Mouse (Mus musculus) stomach, embryonic 14.5 days (tissue): Measurements from ENCODE around the gene Lca5l. TPM values are rescaled to one million over a fixed set of nuclear protein-coding genes. Genes with fewer than 3 reads are reported as not detected.

Experiments
- ATAC-seq: fragments of 200-750 bp; cut with Nextera tagmentation; 2 replicates; pipeline ENCODE4 v1.8.0; 2017; ENCODE audit warnings: low read depth, moderate TSS enrichment; ENCODE audit not compliant: insufficient number of reproducible peaks, insufficient read depth, low FRiP score
- H3K27ac ChIP-seq: fragments of 300-500 bp; sonication (generic); 2 replicates; pipeline ENCODE4 v1.5.1; 2014; ENCODE audit warnings: mild to moderate bottlenecking, low read length, moderate library complexity, mixed read lengths
- H3K27me3 ChIP-seq: fragments of 300-500 bp; sonication (generic); 2 replicates; pipeline ENCODE4 v1.6.1; 2014; ENCODE audit warnings: low read length, control low read depth, mixed read lengths; ENCODE audit not compliant: control insufficient read depth, insufficient read depth
- H3K36me3 ChIP-seq: fragments of 300-500 bp; sonication (generic); 2 replicates; pipeline ENCODE4 v1.6.1; 2014; ENCODE audit warnings: mild to moderate bottlenecking, control low read depth, low read length, moderate library complexity, mixed read lengths; ENCODE audit not compliant: control insufficient read depth, insufficient read depth
- H3K4me1 ChIP-seq: fragments of 300-500 bp; sonication (generic); 2 replicates; pipeline ENCODE4 v1.6.1; 2014; ENCODE audit warnings: low read length, control low read depth, mixed read lengths; ENCODE audit not compliant: control insufficient read depth, insufficient read depth
- H3K4me2 ChIP-seq: fragments of 300-500 bp; sonication (generic); replicated peaks from 2 replicates; pipeline ENCODE4 v1.6.1; 2014; ENCODE audit warnings: low read depth, low read length, control low read depth
- H3K4me3 ChIP-seq: fragments of 300-500 bp; sonication (generic); 2 replicates; pipeline ENCODE4 v1.5.1; 2014; ENCODE audit warnings: low read depth, low read length, control low read depth
- H3K9ac ChIP-seq: fragments of 300-500 bp; sonication (generic); replicated peaks from 2 replicates; pipeline ENCODE4 v1.6.1; 2014; ENCODE audit warnings: low read depth, mild to moderate bottlenecking, control low read depth, low read length, moderate library complexity, mixed read lengths
- H3K9me3 ChIP-seq: fragments of 300-500 bp; sonication (generic); 2 replicates; pipeline ENCODE4 v1.6.1; 2016; ENCODE audit warnings: low read depth, low read length, control low read depth; ENCODE audit not compliant: control insufficient read depth
- WGBS: fragments of 180-500 bp; shearing (Covaris S2); extraction: QIAGEN DNeasy Blood & Tissue Kit; methylation state at CpG from one replicate; pipeline ENCODE4 v1.1.7; 2014; 5-methylcytosine and 5-hydroxymethylcytosine counted together
- polyA plus RNA-seq: library from polyadenylated mRNA; unstranded; fragments of >200 nt; fragmentation: Nextera tagmentation; extraction: Ambion mirVana; gene quantifications from 2 replicates; pipeline ENCODE4 v1.2.1, GENCODE M21; 2014

The Lca5l gene
- polyA plus RNA-seq, 1 experiment from 2014 or later: 1.6 TPM

DNA sequence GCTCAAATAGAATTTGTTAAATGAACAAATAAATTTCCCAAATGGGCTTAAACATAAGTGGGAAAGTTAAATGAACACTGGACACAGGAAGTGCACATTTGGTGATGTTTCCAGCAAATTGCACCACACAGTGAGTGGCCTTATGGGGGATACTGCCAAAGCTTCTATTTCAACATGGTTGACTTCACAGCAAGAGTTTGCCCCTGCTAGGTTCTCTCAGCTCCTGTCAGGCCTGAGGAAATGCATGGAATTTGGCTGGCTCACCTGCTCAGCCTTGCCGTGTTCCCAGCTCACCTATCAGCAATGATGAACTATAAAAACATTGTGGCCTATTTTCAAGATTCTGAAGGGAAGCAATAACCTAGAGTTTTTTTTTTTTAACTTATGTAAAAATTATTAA lies 31.1 kb downstream of the Lca5l start:
- ATAC-seq: no peak
- peaks cover 9% of the 10 kb centered on the region; the same call in 1 of the 2 replicates for H3K4me1 ChIP-seq
- H3K27me3 ChIP-seq: no peaks in the 10 kb centered on the region
- H3K9me3 ChIP-seq: no peaks in the 10 kb centered on the region
- no peak overlapping the region for H3K4me3 ChIP-seq
- H3K9ac ChIP-seq: no peak overlapping the region
- H3K27ac ChIP-seq: no peak overlapping the region
- 72% methylated on average over 1 of the region's 1 CpGs for WGBS
- no peak overlapping the region for H3K4me2 ChIP-seq
- no peaks in the 10 kb centered on the region for H3K36me3 ChIP-seq

DNA sequence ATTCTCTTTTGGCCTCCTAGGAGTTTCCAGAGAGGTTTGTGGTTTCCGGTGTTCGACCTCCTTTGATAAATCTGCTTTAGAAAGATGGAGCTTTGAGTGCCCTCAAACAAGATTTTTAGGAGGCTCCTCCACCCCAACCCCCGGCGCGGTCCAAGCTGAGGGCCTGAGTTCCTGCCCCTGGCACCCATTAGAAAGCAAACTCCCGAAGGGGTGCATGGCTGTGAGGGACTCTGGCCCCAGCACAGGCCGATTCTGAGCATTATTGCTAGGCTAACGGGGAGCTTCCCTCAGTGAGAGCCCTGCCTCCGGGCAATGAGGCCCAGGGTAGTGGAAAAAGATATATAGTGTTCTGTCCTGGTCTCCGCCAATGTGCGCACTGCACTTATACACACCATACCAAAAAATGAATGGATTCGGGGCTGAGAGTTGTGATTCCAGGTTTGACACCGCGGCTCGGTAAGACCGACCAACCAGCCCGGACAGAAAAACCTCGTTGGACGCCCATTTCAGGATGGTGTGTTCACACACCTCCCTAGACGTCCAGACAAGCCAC lies 32.2 kb downstream of the Lca5l start:
- Histone ChIP-seq H3K4me1 (peaks cover 9% of the 10 kb centered on the region; the same call in 1 of the 2 replicates), H3K9ac (peak overlapping the region; percentile 89; the same call in 1 of the 2 replicates)
- no peak for ATAC-seq

DNA sequence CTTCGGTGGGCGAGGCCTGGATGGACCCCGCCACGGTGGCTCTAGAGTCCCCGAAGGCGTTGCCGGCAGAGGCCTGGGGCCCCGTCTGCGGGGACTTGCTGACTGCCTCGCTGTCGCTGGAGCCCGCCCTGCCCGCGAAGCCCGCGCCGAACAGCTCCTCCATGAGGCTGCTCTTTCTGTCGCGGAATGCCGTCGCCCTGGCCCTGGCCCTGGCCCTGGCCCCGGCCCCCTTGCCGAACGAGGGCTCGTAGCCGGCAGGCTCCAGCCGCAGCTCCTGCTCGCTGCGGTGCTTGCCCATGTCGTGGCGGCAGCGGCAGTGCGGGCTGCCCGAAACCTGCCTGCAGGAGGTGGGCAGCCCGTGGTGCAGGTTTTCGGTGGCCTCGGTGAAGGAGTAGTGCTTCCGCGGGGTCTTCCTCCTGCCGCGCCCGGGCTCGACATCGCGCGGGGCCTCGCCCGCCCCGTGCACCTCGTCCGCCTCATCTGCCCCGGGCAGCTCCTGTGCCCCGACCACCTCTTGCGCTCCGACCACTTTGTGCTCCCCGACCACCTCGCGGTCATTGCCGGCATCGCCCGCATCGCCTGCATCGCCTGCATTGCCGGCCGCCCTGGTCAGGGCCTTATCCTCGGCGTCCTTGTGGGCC lies 32.9 kb downstream of the Lca5l start:
- Histone ChIP-seq H3K9me3 (no peaks in the 10 kb centered on the region), H3K27ac (peak overlapping the region; percentile 69; the same call in 1 of the 2 replicates), H3K27me3 (no peaks in the 10 kb centered on the region), H3K4me1 (peaks cover 9% of the 10 kb centered on the region; the same call in 1 of the 2 replicates), H3K4me2 (peak overlapping the region; percentile 96), H3K9ac (peak overlapping the region; percentile 89), H3K36me3 (peaks cover 4% of the 10 kb centered on the region; the same call in 1 of the 2 replicates), H3K4me3 (peak overlapping the region; percentile 49)
- WGBS: under 1% methylated on average over 63 of the region's 67 CpGs
- ATAC-seq: peak; percentile 73

More for the DNA sequence above, 32.2 kb downstream of the Lca5l start:
- H3K4me2 ChIP-seq: peak overlapping the region; percentile 96
- peak overlapping the region; percentile 49 for H3K4me3 ChIP-seq
- 0 out of 2 replicates have a peak, but pooled peaks cover under 1% of the 10 kb centered on the region for H3K36me3 ChIP-seq
- WGBS: 78% methylated on average over 20 of the region's 20 CpGs
- no peaks in the 10 kb centered on the region for H3K27me3 ChIP-seq
- no peak overlapping the region; the same call in 1 of the 2 replicates for H3K27ac ChIP-seq
- H3K9me3 ChIP-seq: no peaks in the 10 kb centered on the region

DNA sequence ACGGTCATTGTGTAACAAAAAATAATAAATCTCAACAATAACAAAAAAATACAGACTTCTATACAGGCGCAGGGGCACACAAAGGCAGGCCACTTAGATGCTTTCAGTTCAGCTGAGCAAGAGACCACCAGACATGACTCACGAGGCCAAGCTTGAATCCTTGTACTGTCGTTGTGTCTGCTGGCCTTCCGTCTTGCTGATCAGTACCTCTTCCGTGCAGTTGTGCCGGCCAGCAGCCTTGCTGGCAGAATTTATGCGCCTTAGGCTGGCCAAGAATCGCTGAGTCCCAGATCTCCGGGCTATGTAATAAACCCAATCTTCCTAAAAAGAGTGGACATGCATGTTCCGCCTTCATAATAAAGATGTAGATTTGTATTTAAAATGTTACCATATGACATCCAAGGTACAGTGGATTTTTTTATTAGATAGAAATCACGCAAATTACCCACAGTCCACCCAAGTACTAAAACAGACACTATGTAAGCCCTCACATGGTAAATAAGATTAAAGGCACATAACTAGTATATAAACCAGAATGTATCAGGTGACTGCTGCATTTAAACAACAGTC lies 33.5 kb downstream of the Lca5l start:
- H3K9ac ChIP-seq: peak overlapping the region; percentile 89

DNA sequence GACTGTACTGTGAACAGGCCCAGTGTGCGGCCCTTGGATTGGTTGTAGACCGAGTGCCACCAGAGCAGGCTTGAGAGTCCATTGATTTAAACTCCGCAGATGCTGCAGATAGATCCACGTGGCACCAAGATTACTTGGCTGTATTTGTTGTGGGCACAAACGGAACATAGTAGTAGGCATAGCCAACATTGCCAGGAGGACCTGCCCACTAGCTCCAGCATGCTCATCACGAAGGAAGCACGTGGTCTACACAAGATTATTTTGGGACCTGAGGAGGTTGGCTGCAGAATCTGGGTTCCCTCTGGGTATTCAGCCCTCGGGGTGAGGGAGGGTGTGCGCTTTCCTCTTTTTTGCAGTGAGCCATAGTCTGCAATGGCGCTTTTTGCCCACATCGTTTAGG lies 34.9 kb downstream of the Lca5l start:
- no peak overlapping the region for H3K4me2 ChIP-seq
- H3K27me3 ChIP-seq: no peaks in the 10 kb centered on the region
- peaks cover 9% of the 10 kb centered on the region; the same call in 1 of the 2 replicates for H3K4me1 ChIP-seq
- H3K4me3 ChIP-seq: no peak overlapping the region
- no peak overlapping the region for H3K9ac ChIP-seq
- 92% methylated on average over 11 of the region's 11 CpGs for WGBS
- peaks cover 7% of the 10 kb centered on the region; the same call in 1 of the 2 replicates for H3K36me3 ChIP-seq
- ATAC-seq: no peak
- H3K9me3 ChIP-seq: no peaks in the 10 kb centered on the region
- H3K27ac ChIP-seq: no peak overlapping the region

More for the DNA sequence above, 33.5 kb downstream of the Lca5l start:
- Histone ChIP-seq H3K27me3 (no peaks in the 10 kb centered on the region), H3K36me3 (peaks cover 7% of the 10 kb centered on the region; the same call in 1 of the 2 replicates), H3K4me3 (peak overlapping the region; percentile 49), H3K9me3 (no peaks in the 10 kb centered on the region), H3K27ac (peak overlapping the region; percentile 69; the same call in 1 of the 2 replicates), H3K4me2 (peak overlapping the region; percentile 96), H3K4me1 (peaks cover 9% of the 10 kb centered on the region; the same call in 1 of the 2 replicates)
- no peak for ATAC-seq
- WGBS: 60% methylated on average over 12 of the region's 12 CpGs

DNA sequence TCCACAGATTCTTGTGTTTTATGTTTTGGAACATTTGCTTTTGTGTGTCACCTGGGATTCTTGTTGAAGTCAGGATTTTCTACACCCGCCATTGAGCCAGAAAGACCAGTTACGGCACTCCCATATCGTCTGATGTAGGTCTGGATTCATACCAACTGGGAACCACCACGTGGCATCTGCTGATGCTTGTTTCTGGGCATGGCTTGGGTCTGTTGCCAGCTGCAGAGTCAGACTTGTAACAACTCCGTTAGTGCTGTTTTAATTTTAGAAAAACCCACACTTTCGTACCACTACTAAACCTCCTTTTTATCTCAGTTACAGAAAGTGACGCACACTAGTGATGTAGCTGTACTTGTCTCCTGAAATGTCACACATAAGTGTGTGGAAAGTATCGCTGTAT lies 36.1 kb downstream of the Lca5l start:
- Histone ChIP-seq H3K4me2 (no peak overlapping the region), H3K27ac (no peak overlapping the region), H3K36me3 (peaks cover 7% of the 10 kb centered on the region; the same call in 1 of the 2 replicates), H3K9me3 (no peaks in the 10 kb centered on the region), H3K4me1 (peaks cover 9% of the 10 kb centered on the region; the same call in 1 of the 2 replicates), H3K27me3 (no peaks in the 10 kb centered on the region), H3K4me3 (no peak overlapping the region), H3K9ac (no peak overlapping the region)
- no peak for ATAC-seq
- 85% methylated on average over 8 of the region's 8 CpGs for WGBS

DNA sequence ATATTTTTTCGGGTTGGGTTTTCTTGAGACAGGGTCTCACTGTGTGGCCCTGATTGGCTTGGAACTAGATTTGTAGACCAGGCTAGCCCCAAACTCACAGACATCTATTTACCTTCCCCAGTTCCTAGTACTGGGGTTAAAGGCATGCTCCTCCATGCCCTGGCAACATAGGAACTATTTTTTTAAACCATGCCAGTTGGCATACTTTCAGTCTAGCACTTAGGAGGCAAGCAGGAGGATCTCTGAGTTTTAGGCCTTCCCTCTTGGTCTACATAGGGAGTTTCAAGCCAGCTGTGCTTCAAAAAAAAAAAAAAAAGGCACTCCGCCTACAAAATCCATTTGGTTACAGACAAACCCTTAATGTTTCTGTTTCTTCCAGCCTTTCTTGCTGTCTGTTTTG lies 37.6 kb downstream of the Lca5l start:
- WGBS: 94% methylated on average over 2 of the region's 2 CpGs
- no peak overlapping the region for H3K27ac ChIP-seq
- H3K27me3 ChIP-seq: no peaks in the 10 kb centered on the region
- peaks cover 7% of the 10 kb centered on the region; the same call in 1 of the 2 replicates for H3K36me3 ChIP-seq
- no peaks in the 10 kb centered on the region for H3K9me3 ChIP-seq
- H3K4me2 ChIP-seq: no peak overlapping the region
- no peak overlapping the region for H3K4me3 ChIP-seq
- H3K4me1 ChIP-seq: peaks cover 10% of the 10 kb centered on the region
- no peak for ATAC-seq
- no peak overlapping the region for H3K9ac ChIP-seq

DNA sequence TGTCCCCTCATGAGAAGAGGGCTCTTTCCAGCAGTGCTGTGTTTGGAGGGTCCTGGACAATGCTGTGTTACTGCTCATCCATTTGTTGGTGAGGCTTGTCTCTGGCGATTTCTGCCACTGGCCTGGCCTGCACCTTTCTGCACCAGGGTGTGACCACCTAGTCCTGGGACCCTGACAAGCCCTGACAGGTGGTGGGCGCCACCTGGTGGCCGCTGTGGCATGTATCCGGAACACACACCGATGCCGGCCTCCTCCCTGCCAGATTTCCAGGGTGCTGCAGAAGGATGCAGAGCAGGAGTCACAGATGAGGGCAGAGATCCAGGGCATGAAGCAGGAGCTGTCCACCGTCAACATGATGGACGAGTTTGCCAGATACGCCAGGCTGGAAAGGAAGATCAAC lies 40.5 kb downstream of the Lca5l start:
- Histone ChIP-seq H3K27ac (no peak overlapping the region), H3K9me3 (no peaks in the 10 kb centered on the region), H3K4me2 (no peak overlapping the region), H3K4me3 (no peak overlapping the region), H3K36me3 (peaks cover 7% of the 10 kb centered on the region; the same call in 1 of the 2 replicates), H3K27me3 (no peaks in the 10 kb centered on the region), H3K4me1 (peaks cover 8% of the 10 kb centered on the region; the same call in 1 of the 2 replicates), H3K9ac (no peak overlapping the region)
- WGBS: 25% methylated on average over 9 of the region's 9 CpGs
- ATAC-seq: peak; percentile 38
